Mouse (Mus musculus) urinary bladder, adult 2 months (tissue): Measurements from ENCODE around the gene Tmprss6. TPM values are rescaled to one million over a fixed set of nuclear protein-coding genes. Genes with fewer than 3 reads are reported as not detected.

Experiments used
- DNase-seq: peaks from one replicate; pipeline ENCODE4 v3.0.0; 2022; ENCODE audit warnings: low spot score
- polyA plus RNA-seq: library from polyadenylated mRNA; depleted of rRNA; stranded (reverse); fragments of >200 nt; gene quantifications from 2 replicates; pipeline ENCODE4 v1.2.3, GENCODE M21; 2012; rRNA removed

The Tmprss6 gene
- 0.56 and 0.91 TPM in 2 replicates for polyA plus RNA-seq

DNA sequence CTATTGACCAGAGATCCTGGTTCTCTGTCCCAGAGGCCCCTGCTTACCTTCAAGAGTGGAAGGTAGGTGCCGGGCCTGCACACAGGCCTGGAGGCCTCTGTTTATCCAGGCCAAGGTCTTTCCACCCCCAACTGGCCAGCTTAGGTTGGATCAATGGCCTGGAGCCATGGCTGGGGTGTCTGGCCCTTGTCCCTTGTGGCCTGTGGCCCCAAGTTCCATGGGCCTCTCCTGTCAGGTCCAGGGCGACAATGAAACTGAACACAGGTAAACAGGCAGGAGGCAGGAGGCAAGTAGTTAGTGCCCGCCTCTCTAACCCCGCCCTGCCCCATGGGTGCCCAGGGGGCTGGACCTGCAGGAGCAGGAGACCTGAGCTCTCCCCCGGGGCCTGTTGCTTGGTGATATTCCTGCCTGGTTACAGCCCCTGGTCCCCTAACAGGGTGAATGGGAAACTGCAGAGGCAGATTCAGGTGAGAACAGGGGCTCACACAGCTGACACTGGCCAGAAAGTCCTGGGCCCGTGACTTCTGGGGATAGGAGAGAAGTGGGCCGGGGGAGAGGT, at the start of gene Tmprss6:
Gene Tmprss6, minus strand, starts transcription at position 256 of the 559 bp plus-strand sequence.
- DNase-seq = no peak

DNA sequence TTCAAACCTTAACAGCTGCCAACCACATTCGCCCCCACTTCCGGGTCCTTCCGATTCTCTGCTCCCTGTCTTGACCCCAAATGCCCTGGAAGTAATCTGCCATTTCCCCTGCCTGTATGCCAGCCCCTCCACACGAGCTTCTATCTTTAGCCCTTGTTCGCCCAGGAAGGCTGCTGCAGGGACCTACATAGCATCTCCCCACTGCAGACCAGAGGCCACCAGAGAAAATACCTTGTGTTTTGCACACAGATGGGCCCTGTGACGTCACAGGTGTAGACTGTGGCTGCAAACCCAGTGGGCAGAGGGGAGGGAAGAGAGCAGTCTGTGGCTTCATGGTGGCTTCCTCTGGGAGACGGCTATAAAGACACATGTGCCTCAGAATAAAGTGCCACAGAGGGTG, 49.8 kb upstream of the Tmprss6 start:
- DNase-seq = no peak

DNA sequence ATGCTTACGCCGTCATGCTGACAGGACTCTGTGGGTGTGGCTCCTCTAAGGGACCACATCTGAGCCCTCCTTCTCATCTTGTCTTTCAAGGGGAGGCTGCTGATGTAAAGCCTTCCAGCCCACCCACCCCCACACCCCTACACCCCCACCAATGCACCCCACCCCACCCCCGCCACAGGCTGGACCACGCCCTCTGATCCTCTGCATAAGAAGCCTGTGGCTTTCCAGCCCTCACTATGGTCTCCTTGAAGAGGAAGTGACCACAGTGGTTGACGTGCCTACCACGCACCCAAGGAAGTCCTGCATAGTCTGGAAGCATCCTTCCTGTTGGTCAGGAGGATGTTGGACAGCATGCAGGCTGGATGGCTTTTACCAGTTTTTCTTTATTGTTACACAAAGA, 47.3 kb upstream of the Tmprss6 start:
- DNase-seq = no peak

DNA sequence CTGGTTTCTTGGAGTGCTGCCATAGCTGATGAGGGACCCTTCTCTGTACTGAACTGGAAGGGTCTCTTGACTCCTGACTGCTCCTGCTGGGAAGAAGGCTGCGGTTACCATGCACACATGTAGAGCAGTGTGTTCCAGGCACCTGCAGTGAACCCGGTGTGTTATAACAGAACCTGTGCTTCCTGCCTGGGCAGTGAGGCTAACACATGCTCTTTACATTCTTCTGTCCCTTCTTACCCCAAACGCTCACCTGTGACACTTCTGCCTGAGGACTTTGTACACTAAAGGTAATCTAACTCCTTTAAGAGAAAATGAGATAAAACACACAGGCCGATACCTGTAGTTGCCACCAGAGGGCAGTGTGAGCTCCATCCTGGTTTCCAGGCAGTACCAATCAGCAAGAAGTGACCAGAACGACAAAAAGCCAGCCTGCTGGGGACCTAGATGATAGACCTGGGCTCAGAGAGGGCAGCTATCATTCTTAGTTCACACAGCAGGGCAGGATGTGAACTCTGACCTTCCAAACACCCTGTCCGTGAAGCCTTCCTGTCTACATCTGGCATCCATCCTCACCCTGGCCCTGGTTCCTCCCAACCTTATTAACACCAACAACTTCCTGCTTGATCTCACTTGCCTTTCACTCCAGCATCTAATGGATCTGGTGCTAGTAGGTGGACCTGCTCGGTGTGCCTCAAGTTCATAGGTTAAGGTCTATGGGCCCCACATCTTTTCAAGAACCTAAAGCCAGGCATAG, 46.1 kb upstream of the Tmprss6 start:
- DNase-seq = peak; percentile 62

DNA sequence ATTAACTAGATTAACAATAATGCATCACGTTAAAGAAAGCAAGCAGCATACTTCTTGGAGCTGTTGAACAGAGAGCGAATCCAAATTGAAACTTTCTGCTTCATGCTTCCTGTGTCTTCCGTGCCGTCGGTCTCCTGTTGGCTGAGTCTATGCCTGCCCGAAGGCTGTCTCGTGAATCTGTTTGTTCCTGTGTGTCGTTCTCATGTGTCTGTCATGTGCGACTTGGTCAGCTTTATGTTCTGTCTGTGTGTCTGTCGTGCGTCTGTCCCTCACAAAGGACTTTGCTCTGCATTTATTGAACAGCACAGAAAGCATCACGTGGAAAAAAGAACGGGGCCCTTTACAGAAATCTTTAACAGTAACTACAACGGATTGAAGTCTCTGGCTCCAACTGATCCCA, 44.6 kb upstream of the Tmprss6 start:
- DNase-seq = no peak

DNA sequence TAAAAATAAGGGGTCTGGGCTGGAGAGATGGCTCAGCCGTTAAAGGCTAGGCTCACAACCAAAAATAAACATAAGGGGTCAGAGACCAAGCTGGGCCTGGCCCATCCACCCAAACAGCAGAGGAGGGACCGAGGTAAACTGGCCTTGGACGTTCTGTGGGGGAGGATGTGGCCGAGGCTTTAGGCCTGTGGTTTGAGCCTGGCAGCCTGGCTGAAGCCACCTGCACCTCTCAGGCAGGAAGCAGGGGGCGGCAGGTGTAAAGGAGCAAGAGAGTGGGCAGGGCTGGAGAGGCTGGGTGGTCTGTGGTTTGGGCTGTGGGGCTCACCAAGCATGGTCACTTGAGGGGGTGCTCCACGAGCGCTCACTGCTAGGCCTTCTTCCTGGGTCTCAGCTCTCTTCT, 43.5 kb upstream of the Tmprss6 start:
- DNase-seq = no peak

DNA sequence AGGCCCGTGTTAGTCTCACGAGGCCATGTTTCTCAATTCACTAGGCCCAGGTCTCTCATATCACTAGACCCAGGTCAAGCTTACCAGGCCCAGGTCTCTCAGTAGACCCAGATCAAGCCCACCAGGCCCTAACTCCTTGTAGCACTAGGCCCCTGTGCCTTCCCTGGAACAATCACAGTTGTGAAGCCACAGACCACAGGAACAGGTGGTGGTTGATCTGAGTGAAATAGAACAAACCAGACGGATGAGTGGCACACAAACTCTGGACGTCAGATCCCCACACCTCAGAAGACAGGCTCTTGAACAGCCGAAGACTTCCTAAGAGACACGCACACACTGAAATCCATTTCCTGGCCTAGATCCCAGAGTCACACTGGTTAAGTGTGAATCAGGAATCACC, 42.3 kb upstream of the Tmprss6 start:
- no peak for DNase-seq

DNA sequence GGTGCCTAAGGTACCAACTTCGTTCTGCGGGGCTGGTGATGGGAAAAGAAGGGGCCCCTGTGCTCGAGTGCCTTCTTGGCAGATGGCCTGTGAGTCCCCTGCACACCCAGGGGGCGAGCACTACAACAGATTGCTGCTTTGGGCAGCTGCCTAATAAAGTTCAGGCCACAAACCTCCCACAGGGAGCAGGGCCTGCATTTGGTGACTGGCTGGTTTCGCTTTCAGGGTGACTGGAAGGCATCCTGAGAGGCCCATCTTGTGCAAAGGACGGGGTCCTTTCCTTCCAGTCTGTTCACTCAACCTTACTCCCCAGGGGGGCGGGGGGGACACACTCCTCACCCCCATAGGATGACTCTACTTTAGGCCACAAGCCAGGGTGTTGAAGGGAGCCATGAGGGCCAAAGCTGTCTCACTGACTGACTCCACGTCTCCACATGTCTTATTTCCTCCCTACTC, 41.7 kb upstream of the Tmprss6 start:
- DNase-seq = no peak

DNA sequence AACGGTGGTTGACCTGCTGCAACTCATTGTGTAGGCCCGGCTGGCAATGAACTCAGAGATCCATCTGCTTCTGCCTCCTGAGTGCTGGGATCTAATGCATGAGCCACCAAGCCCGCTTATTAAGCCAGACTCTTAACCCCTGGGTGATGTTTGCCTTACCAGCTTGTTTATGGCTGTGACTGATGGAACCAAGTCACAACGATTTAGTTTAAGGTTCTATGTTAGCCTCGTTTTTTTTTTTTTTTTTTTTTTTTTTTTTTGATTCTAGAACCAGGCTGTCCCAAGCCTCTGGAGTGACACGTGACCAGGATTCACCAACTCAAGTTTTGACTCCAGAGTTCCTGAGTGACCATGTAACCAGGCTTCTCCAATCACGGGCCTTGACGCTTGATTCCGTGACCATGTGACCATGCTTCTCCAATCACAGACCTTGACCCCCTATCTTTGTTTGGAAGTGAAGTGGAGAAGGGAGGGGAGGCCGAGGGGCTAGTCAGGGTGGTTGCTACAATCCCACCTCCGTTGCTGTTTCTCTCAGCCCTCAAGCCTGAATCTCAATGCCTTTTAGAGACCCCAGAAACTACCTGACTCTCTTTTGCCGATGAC, 41.0 kb upstream of the Tmprss6 start:
- DNase-seq = no peak

DNA sequence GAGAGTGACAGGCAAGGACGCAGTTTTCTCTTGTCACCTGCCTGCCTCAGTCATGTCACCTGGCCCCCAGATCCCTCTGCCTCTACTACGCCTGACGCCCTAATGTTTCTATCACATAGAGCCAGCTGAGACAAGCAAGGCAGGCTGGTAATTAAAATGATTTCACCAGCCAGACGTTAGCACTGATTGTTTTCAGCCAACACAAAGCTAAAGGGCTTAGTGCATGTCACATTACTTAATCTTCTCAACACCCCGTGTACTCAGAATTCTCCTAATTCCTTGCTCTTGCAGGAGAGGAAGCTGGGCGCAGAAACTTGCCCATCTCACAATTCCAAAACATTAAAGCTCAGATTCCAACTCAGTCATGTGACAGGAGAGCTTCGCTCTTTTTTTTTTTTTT, 40.0 kb upstream of the Tmprss6 start:
- no peak for DNase-seq

DNA sequence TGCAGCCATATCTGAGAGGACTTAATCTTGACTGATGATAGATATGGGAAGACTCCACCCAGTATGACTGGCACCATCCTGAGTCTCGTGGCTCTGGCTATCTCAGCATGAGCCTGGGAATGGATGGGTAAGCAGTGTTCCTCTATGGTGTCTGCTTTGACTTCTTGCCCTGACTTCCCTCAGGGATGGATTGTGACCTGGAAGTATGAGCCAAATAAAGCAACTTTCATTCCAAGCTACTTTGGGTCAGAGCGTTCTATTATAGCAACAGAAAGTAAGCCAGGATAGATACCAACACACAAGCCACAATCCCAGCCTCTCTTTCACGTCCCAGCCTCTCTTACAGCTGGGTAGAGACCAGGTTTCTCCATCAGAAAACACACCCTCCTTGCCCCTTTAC, 37.1 kb upstream of the Tmprss6 start:
- DNase-seq = no peak

DNA sequence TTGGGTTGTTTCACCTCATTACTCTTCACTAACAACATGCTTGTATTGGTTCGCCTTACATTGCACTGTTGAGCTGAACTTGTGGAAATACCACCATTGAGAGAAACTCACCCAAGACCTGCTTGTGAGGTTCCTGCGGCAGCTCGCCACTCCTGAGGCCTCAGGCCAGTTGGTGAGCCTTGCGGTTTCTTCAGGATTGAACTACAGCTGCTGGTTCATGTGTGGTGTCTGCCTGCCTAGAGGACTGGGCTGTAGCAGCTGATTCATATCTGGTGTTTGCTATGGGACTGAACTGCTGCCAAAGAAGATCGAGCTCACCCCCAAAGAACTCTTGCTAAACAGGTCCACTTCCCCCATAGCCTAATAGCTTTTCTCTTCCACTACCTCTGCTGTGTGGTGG, 36.4 kb upstream of the Tmprss6 start:
- no peak for DNase-seq

DNA sequence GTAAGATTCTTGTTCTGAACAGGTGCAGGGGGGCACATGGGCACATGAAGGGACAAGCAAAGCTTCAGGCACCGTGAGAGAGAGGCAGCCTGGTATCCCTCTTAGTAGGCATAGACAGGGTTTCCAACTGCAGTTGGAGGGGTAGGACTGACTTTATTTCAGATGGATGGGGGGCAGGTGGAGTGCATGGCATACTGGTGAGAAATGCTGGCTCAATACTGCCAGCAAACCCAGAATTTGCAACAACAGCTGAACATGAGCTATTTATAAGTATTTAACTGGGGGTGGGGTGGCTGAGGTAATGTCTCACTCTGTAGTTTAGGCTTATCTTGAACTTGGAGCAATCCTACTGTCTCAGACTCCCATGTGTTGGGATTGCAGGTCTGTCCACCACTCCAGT, 35.6 kb upstream of the Tmprss6 start:
- no peak for DNase-seq

DNA sequence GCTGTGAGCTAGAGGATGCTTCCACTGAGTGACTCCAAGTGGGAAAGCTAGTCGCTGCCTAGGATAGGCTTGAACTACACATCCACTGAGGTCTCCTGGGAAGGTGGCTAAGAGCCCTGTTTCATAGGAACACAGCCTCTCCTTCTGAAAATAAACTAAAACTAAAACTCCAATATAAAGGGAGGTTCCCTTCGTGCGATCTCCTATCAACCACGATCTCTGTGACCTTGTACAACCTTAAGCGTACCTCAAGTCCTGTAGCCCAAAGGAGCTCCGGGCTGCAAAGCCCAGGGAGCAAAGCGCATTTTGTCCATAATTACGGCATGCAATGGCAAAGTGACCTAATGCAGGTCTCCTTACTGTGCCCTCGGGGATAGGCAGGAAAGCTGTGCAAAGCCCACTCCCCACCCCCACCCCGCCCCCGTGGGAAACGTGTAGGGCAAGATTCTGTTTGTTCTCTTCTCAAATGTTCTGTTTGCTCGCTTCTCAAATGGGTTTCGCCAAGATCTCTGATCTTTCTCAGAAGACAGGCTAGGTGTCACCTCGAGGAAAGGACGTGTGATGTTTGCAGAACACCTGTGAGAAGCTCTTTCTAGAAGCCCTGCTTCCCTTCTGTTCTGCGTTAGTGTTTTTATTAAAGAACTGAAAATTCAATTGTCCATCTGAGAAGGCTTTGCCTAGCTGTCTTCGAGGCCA, 34.2 kb upstream of the Tmprss6 start:
- DNase-seq = no peak

DNA sequence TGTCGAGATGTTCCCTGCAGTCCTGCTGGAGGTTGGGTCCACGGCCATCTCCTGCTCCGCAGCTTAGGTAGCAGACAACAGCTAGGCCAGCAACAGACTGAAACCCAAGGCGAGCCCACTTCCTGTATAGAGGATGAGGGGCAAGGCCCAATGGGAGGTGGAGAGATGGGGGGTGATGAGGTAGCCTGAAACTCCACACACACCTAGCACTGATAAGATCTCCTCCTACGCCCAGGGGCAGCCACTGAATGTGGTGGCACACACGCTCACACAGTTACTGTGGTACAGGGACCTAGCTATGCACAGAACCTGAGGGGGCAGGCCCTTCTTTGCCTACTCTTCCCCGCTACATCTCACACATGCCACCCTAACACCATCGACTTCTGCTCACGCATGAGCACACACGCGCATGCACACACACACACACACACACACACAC, 26.6 kb upstream of the Tmprss6 start, which contains the start of gene Il2rb:
Gene Il2rb, minus strand, starts transcription at position 304 of the 439 bp plus-strand sequence.
- DNase-seq = no peak

DNA sequence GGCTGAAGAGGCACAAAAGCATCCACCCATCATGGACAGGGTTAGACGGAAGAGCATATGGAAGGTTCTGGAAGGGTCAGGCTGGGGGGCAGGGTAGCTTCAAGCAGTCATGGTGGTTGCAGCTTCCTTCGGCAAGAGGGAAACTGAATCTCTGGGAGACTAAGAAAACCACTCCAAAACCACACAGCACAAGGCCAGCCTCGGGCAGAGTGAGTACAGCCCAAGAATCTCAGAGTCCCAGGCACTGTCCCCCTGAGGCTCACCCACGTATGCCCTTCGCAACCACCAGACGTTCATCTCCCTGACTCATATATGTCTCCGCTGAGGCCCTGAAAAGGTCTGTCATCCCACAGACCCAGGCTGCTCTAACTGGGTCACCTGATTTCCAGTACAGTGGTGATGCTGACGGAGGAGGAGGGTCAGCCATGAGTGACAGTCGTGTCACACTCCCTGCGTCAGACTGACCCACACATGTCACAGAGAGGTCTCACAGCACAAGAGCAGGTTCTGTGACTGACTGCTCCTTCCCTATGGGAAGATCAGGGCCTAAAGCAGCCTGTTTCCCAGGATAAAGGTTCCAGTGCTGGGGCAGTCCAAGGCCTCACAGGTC, 25.1 kb upstream of the Tmprss6 start:
- DNase-seq = no peak

DNA sequence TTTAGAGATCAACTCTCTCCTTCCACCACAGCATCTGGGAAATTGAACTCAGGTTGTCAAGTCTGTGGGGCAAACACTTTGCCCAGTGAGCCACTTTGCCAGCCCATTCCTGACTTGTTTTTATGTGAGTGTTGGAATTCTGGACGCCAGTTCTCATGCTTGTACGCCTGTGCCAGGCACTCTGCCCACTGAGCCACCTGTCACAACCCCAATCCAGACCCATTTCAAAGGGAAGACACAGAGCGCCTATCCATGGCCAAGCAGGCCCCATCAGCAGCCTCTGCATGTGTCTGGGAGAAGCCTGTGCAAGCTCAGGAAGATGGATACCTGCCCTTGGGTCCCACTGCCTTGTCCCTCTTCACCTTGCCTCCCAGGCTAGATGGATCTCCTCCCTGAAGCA, 22.9 kb upstream of the Tmprss6 start:
- DNase-seq = no peak

DNA sequence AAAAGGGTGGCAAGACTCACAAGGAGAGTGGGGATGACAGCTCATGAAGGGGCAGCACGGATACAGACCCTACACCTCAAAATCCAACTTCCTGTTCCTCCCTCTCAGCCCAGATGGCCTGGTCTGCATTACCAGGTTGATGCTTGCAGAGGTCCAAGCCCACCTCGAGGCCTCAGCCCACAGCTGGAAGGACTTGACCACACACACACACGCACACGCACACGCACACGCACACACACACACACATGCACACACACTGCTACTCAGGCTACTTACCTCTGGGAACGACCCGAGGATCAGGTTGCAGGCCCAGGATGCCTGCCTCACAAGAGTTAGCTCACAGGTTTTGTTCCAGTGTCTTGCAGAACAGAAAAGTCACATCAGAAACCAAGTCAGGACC, 21.5 kb upstream of the Tmprss6 start:
- DNase-seq = no peak

DNA sequence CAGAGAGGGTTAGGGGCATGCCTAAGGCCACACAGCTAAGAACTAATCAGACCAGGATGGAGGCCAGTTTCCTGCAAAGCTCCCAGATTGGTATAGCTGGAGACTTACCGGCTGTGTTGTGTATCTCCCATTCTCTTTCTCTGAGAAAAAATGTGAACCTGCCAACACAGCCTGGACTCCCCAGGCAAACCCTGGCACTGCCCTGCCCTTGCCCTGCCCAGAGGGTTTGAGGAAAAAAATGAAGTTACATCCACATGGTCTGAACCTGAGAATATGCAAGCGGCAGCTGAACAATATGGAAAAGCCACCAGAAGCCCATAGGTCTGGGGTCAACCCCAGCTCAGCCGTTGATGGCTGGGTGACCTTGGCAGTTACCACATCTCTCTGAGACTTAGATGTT, 20.8 kb upstream of the Tmprss6 start:
- DNase-seq = no peak

DNA sequence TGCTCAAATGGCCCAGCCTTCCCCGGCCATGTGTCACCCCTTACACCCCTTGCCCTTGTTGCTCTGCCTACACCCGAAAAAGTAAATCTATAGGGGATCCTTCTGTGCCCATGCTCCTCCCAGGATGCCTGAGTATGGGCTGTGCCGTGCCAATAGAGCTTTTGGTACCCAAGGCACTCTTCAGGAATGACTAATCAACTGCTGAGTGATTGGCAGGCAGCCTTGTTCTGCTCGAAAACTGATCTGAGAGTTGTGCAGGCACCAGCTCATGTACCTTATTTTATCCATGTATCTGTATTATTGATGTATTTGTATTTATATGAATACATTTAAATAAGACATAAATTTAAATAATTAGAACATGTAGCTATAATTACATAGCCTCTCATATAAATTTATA, 18.6 kb upstream of the Tmprss6 start:
- no peak for DNase-seq

DNA sequence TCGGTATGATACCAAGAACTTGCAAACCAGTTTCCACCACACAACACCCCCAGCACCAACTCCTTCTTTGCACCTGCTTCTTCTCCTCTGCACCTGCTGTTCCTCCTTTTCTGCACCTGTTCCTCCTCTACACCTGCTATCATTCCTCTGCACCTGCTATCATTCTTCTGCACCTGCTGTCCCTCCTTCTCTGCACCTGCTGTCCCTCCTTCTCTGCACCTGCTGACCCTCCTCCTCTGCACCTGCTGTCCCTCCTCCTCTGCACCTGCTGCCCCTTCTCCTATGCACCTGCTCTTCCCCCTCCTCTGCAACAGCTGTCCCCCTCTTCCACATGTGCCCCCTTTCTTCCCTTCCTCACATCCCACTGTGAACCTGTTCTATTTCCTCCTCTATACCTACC, 18.1 kb upstream of the Tmprss6 start:
- DNase-seq = no peak

DNA sequence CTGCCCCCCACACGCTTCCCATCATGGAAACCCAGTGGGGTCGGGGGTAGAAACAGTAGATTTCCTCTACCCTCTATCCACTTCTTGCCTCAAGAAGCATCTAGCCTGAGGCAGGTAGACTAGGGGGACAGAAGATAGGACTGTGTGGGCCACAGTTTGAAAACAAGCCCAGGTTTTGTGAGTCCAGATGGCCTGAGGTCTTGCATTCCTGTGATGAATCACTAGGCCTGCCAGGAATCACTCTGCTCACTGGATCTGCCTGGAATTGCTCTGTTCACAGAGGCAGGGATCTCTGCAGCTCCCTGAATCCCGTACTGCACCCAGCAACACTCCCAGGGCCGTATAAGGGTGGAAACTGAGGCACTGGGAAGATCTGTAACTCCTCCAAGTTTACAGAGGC, 14.9 kb upstream of the Tmprss6 start:
- no peak for DNase-seq
